8 mouse cellular contexts compared by ENCODE assay signal in genomic region chr2:45112891-45113683, GRCm38 (mm10). TPM values are rescaled to one million over a fixed set of nuclear protein-coding genes. Genes with fewer than 3 reads are reported as not detected.
DNase-seq lines count a peak whose midpoint lies in the region; ATAC-seq lines count a peak whose summit lies in the region.

No protein-coding gene starts in this region.

- WGBS in embryonic facial prominence, embryonic 13.5 days = under 1% methylated on average over 23 of the region's 25 CpGs
- WGBS in heart, embryonic 13.5 days = 2% methylated on average over 24 of the region's 25 CpGs
- WGBS in kidney, embryonic 16.5 days = 1% methylated on average over 23 of the region's 25 CpGs
- under 1% methylated on average over 23 of the region's 25 CpGs for WGBS in lung, embryonic 16.5 days
- under 1% methylated on average over 23 of the region's 25 CpGs for WGBS in neural tube, embryonic 15.5 days

- DNase-seq in ovary, adult 18-20 months (ENCODE audit: low spot score) = peak; percentile 59
- no peak for DNase-seq in ovary, postnatal 14 days (ENCODE audit: low spot score)

- ATAC-seq in embryonic facial prominence, embryonic 13.5 days (ENCODE audit: insufficient number of reproducible peaks, insufficient read depth, low FRiP score, low TSS enrichment, low read depth) = peak; percentile 34
- ATAC-seq in heart, embryonic 13.5 days (ENCODE audit: extremely low read depth, insufficient number of reproducible peaks, low FRiP score, low TSS enrichment) = no peak
- ATAC-seq in kidney, embryonic 16.5 days (ENCODE audit: low FRiP score, low TSS enrichment) = peak; percentile 14; the same call in 1 of the 2 replicates
- ATAC-seq in lung, embryonic 16.5 days (ENCODE audit: low read depth) = peak; percentile 29
- peak; percentile 30; the same call in 1 of the 2 replicates for ATAC-seq in neural tube, embryonic 15.5 days (ENCODE audit: low FRiP score)
- no peak for ATAC-seq in activated CD4-positive, CD25-positive, alpha-beta regulatory T cell, adult 4 months

- peaks cover 45% of the 10 kb centered on the region for H3K27me3 ChIP-seq in embryonic facial prominence, embryonic 13.5 days
- H3K27me3 ChIP-seq in heart, embryonic 13.5 days (replicated peaks) = no peaks in the 10 kb centered on the region
- H3K27me3 ChIP-seq in kidney, embryonic 16.5 days (ENCODE audit: insufficient read depth, low read length) = peaks cover 3% of the 10 kb centered on the region; the same call in 1 of the 2 replicates
- H3K27me3 ChIP-seq in lung, embryonic 16.5 days (ENCODE audit: control insufficient read depth, insufficient read depth, low read depth, low read length) = peaks cover 2% of the 10 kb centered on the region
- no peaks in the 10 kb centered on the region for H3K27me3 ChIP-seq in neural tube, embryonic 15.5 days (replicated peaks)

- H3K9me3 ChIP-seq in embryonic facial prominence, embryonic 13.5 days = no peaks in the 10 kb centered on the region
- H3K9me3 ChIP-seq in heart, embryonic 13.5 days = no peaks in the 10 kb centered on the region
- no peaks in the 10 kb centered on the region for H3K9me3 ChIP-seq in kidney, embryonic 16.5 days (ENCODE audit: low read length)
- H3K9me3 ChIP-seq in lung, embryonic 16.5 days (ENCODE audit: control insufficient read depth, low read length) = no peaks in the 10 kb centered on the region
- H3K9me3 ChIP-seq in neural tube, embryonic 15.5 days (replicated peaks) = no peaks in the 10 kb centered on the region

- H3K4me3 ChIP-seq in embryonic facial prominence, embryonic 13.5 days = peak overlapping the region; percentile 77
- peak overlapping the region; percentile 93 for H3K4me3 ChIP-seq in heart, embryonic 13.5 days
- H3K4me3 ChIP-seq in kidney, embryonic 16.5 days (ENCODE audit: low read length) = peak overlapping the region; percentile 81
- peak overlapping the region; percentile 83 for H3K4me3 ChIP-seq in lung, embryonic 16.5 days (ENCODE audit: low read length)
- H3K4me3 ChIP-seq in neural tube, embryonic 15.5 days (replicated peaks) = peak overlapping the region; percentile 71

- H3K4me1 ChIP-seq in embryonic facial prominence, embryonic 13.5 days = peaks cover 15% of the 10 kb centered on the region
- peaks cover 26% of the 10 kb centered on the region for H3K4me1 ChIP-seq in heart, embryonic 13.5 days
- H3K4me1 ChIP-seq in kidney, embryonic 16.5 days (ENCODE audit: insufficient read depth, low read length) = peaks cover 15% of the 10 kb centered on the region
- no peaks in the 10 kb centered on the region for H3K4me1 ChIP-seq in lung, embryonic 16.5 days (replicated peaks; ENCODE audit: control insufficient read depth, insufficient read depth, low read length)
- H3K4me1 ChIP-seq in neural tube, embryonic 15.5 days = peaks cover 42% of the 10 kb centered on the region

- H3K27ac ChIP-seq in embryonic facial prominence, embryonic 13.5 days = peak overlapping the region; percentile 97
- peak overlapping the region; percentile 98 for H3K27ac ChIP-seq in heart, embryonic 13.5 days (replicated peaks)
- peak overlapping the region; percentile 90 for H3K27ac ChIP-seq in kidney, embryonic 16.5 days (ENCODE audit: low read length)
- H3K27ac ChIP-seq in lung, embryonic 16.5 days (ENCODE audit: low read length) = peak overlapping the region; percentile 98
- peak overlapping the region; percentile 95 for H3K27ac ChIP-seq in neural tube, embryonic 15.5 days (replicated peaks)

- peak overlapping the region; percentile 99 for H3K9ac ChIP-seq in embryonic facial prominence, embryonic 13.5 days
- peak overlapping the region; percentile 100 for H3K9ac ChIP-seq in heart, embryonic 13.5 days
- H3K9ac ChIP-seq in kidney, embryonic 16.5 days (replicated peaks; ENCODE audit: low read length) = peak overlapping the region; percentile 96
- H3K9ac ChIP-seq in lung, embryonic 16.5 days (ENCODE audit: low read length) = peak overlapping the region; percentile 96
- peak overlapping the region; percentile 61 for H3K9ac ChIP-seq in neural tube, embryonic 15.5 days (replicated peaks)

- no peaks in the 10 kb centered on the region for H3K36me3 ChIP-seq in embryonic facial prominence, embryonic 13.5 days
- no peaks in the 10 kb centered on the region for H3K36me3 ChIP-seq in heart, embryonic 13.5 days
- no peaks in the 10 kb centered on the region for H3K36me3 ChIP-seq in kidney, embryonic 16.5 days (ENCODE audit: insufficient read depth, low read length)
- no peaks in the 10 kb centered on the region for H3K36me3 ChIP-seq in lung, embryonic 16.5 days (ENCODE audit: control insufficient read depth, insufficient read depth, low read length)
- no peaks in the 10 kb centered on the region for H3K36me3 ChIP-seq in neural tube, embryonic 15.5 days

- peak overlapping the region; percentile 68 for H3K4me2 ChIP-seq in embryonic facial prominence, embryonic 13.5 days
- peak overlapping the region; percentile 81 for H3K4me2 ChIP-seq in heart, embryonic 13.5 days
- peak overlapping the region; percentile 70 for H3K4me2 ChIP-seq in kidney, embryonic 16.5 days (replicated peaks; ENCODE audit: low read depth, low read length)
- H3K4me2 ChIP-seq in lung, embryonic 16.5 days (ENCODE audit: low read depth, low read length) = peak overlapping the region; percentile 55
- H3K4me2 ChIP-seq in neural tube, embryonic 15.5 days = peak overlapping the region; percentile 84

RNA-seq across cellular contexts. Expression of gene Zeb2, which starts 4.1 kb away (rescaled TPM):
- polyA plus RNA-seq in embryonic facial prominence, embryonic 13.5 days (2015; fragmentation: Nextera tagmentation; extraction: Ambion mirVana) = 85.7 and 96.4 TPM in 2 replicates
- polyA plus RNA-seq in heart, embryonic 13.5 days (2015; fragmentation: Nextera tagmentation; extraction: Ambion mirVana) = 21.8 and 22.4 TPM in 2 replicates
- polyA plus RNA-seq in kidney, embryonic 16.5 days (2015; fragmentation: Nextera tagmentation; extraction: Ambion mirVana) = 49.3 and 57.6 TPM in 2 replicates
- 77.3 and 84.3 TPM in 2 replicates for polyA plus RNA-seq in lung, embryonic 16.5 days (2015; fragmentation: Nextera tagmentation; extraction: Ambion mirVana)
- 40.5 and 41.1 TPM in 2 replicates for polyA plus RNA-seq in neural tube, embryonic 15.5 days (2015; fragmentation: Nextera tagmentation; extraction: Ambion mirVana)
- under 1 TPM; 0.71 to 0.83 TPM for polyA plus RNA-seq in activated CD4-positive, CD25-positive, alpha-beta regulatory T cell, adult 4 months (2017; shearing (Covaris generic))

Comparison
In these comparisons a context has a peak if more than half of its experiments do, and no peak if none do; other contexts are left out.
1. ATAC-seq: peak in embryonic facial prominence, embryonic 13.5 days (single experiment), kidney, embryonic 16.5 days (single experiment), lung, embryonic 16.5 days (single experiment) and neural tube, embryonic 15.5 days (single experiment); none in heart, embryonic 13.5 days (single experiment) and activated CD4-positive, CD25-positive, alpha-beta regulatory T cell, adult 4 months (single experiment).
2. RNA of gene Zeb2, which starts 4.1 kb away (polyA plus RNA-seq): 85.7 to 96.4 TPM in embryonic facial prominence, embryonic 13.5 days, 77.3 to 84.3 TPM in lung, embryonic 16.5 days, 49.3 to 57.6 TPM in kidney, embryonic 16.5 days, 40.5 to 41.1 TPM in neural tube, embryonic 15.5 days and 21.8 to 22.4 TPM in heart, embryonic 13.5 days; 0.71 to 0.83 TPM in activated CD4-positive, CD25-positive, alpha-beta regulatory T cell, adult 4 months; every median in the first group is over 10 times any median in the second.
3. Peak in every context shown above with its lines, with median percentiles within 50 percentile points of each other: H3K27ac ChIP-seq, H3K4me2 ChIP-seq, H3K4me3 ChIP-seq and H3K9ac ChIP-seq.